Mouse (Mus musculus): ENCODE data around the gene F11.

DNA sequence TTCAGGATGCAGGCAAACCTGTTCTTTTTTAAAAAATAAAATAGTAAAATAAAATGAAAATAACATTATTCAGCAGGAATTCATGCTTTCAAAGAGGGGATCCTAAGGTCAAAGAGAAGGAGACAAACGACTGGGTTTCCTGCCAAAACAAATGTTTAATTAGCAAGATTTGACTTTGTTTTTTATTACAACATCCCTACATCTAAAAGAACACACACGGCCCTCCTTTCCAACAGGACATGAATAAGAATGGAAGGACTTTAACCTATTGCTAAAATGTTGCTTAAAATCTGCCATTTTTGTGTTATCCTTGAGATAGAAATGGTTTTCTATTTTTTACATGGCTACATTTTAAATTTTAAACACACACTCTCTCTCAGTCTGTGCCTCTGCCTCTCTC lies 8.7 kb downstream of the F11 start:
- TF ChIP-seq POLR2A (IDR thresholded peaks at IDR 0.05; ENCODE audit: borderline replicate concordance, control insufficient read depth, low read depth, low read length), result no peak
- no peak for TF ChIP-seq CTCF (IDR thresholded peaks at IDR 0.05; ENCODE audit: control insufficient read depth, insufficient read depth, low read length)
